In genomic region chr17:25400443-25400842, GRCm38 (mm10) we compare ENCODE assay signal across 10 mouse cellular contexts. TPM values are rescaled to one million over a fixed set of nuclear protein-coding genes. Genes with fewer than 3 reads are reported as not detected.
DNase-seq lines count a peak whose midpoint lies in the region; ATAC-seq and TF ChIP-seq lines count a peak whose summit lies in the region.
"Had no signal": no experiment of that assay in that cellular context is flagged by ENCODE, and none has a peak within 500 bp of the region (broad histone marks: within the 10 kb centered on the region; RNA-seq: fewer than 3 reads in every experiment).

No protein-coding gene starts in this region.

- H3K9ac ChIP-seq in forebrain, postnatal 0 days = no peak overlapping the region
- no peak overlapping the region for H3K9ac ChIP-seq in limb, embryonic 14.5 days (ENCODE audit: low read depth, low read length, severe bottlenecking)
- no peak overlapping the region for H3K9ac ChIP-seq in forebrain, embryonic 16.5 days (replicated peaks; ENCODE audit: low read depth, low read length)
- H3K9ac ChIP-seq: neural tube, embryonic 13.5 days had no signal

- no peak for ATAC-seq in forebrain, postnatal 0 days
- ATAC-seq in limb, embryonic 14.5 days (ENCODE audit: low FRiP score, low read depth) = no peak
- no peak for ATAC-seq in forebrain, embryonic 16.5 days

- 8% methylated on average over 7 of the region's 7 CpGs for WGBS in forebrain, embryonic 10.5 days
- WGBS in forebrain, postnatal 0 days = 18% methylated on average over 7 of the region's 7 CpGs
- WGBS in limb, embryonic 14.5 days = 3% methylated on average over 7 of the region's 7 CpGs
- 13% methylated on average over 7 of the region's 7 CpGs for WGBS in forebrain, embryonic 16.5 days

- no peak overlapping the region for H3K27ac ChIP-seq in forebrain, embryonic 10.5 days
- no peak overlapping the region for H3K27ac ChIP-seq in forebrain, postnatal 0 days (ENCODE audit: low read depth, low read length)
- H3K27ac ChIP-seq in limb, embryonic 14.5 days (replicated peaks; ENCODE audit: low read depth, low read length) = no peak overlapping the region
- no peak overlapping the region for H3K27ac ChIP-seq in forebrain, embryonic 16.5 days (ENCODE audit: low read length)
- H3K27ac ChIP-seq: neural tube, embryonic 13.5 days had no signal

- no peak for TF ChIP-seq CTCF in forebrain, postnatal 0 days (IDR thresholded peaks at IDR 0.05; ENCODE audit: low read depth)

- no peak for TF ChIP-seq POLR2A in limb, embryonic 14.5 days (IDR thresholded peaks at IDR 0.05; ENCODE audit: borderline replicate concordance, extremely low read depth, insufficient read depth, insufficient read length)

- H3K36me3 ChIP-seq in forebrain, embryonic 10.5 days (replicated peaks) = no peaks in the 10 kb centered on the region
- H3K36me3 ChIP-seq in forebrain, postnatal 0 days (ENCODE audit: insufficient read depth) = peaks cover 2% of the 10 kb centered on the region; the same call in 1 of the 2 replicates
- H3K36me3 ChIP-seq in limb, embryonic 14.5 days (ENCODE audit: control insufficient read depth, insufficient read depth, low read length) = peaks cover 18% of the 10 kb centered on the region; the same call in 1 of the 2 replicates
- no peaks in the 10 kb centered on the region for H3K36me3 ChIP-seq in forebrain, embryonic 16.5 days (ENCODE audit: control insufficient read depth, insufficient read depth)
- H3K36me3 ChIP-seq: neural tube, embryonic 13.5 days had no signal

- H3K4me1 ChIP-seq in forebrain, embryonic 10.5 days = peaks cover 66% of the 10 kb centered on the region
- peaks cover 12% of the 10 kb centered on the region for H3K4me1 ChIP-seq in forebrain, postnatal 0 days (ENCODE audit: insufficient read depth)
- peaks cover 5% of the 10 kb centered on the region for H3K4me1 ChIP-seq in limb, embryonic 14.5 days (ENCODE audit: control insufficient read depth, insufficient read depth, low read length)
- peaks cover 29% of the 10 kb centered on the region for H3K4me1 ChIP-seq in forebrain, embryonic 16.5 days (replicated peaks; ENCODE audit: control insufficient read depth, insufficient read depth, low read length)

- H3K4me3 ChIP-seq in forebrain, embryonic 10.5 days = no peak overlapping the region
- H3K4me3 ChIP-seq in forebrain, postnatal 0 days (ENCODE audit: low read depth, low read length) = no peak overlapping the region
- no peak overlapping the region for H3K4me3 ChIP-seq in limb, embryonic 14.5 days (replicated peaks; ENCODE audit: low read length)
- H3K4me3 ChIP-seq in forebrain, embryonic 16.5 days (replicated peaks; ENCODE audit: low read length) = no peak overlapping the region
- H3K4me3 ChIP-seq: layer of hippocampus, adult 2 months; neural tube, embryonic 13.5 days had no signal

- DNase-seq in forebrain, embryonic 10.5 days (ENCODE audit: extremely low spot score, low spot score) = peak; percentile 72
- DNase-seq in forebrain, postnatal 0 days = no peak
- peak; percentile 22 to 63 for DNase-seq in spleen, postnatal 10 days (ENCODE audit: low spot score in 2 of 2)
- no peak for DNase-seq in spleen, adult 12 weeks (ENCODE audit: low spot score)
- peak; percentile 59 for DNase-seq in limb, embryonic 14.5 days (ENCODE audit: low spot score)
- peak; percentile 26 to 29 for DNase-seq in thymus, postnatal 36 days
- DNase-seq in layer of hippocampus, postnatal 14 days (ENCODE audit: low spot score in 2 of 2) = no peak

- peaks cover 99% of the 10 kb centered on the region for H3K27me3 ChIP-seq in forebrain, embryonic 10.5 days (ENCODE audit: poor library complexity, severe bottlenecking)
- H3K27me3 ChIP-seq in forebrain, postnatal 0 days (ENCODE audit: insufficient read depth, low read length) = no peaks in the 10 kb centered on the region
- no peaks in the 10 kb centered on the region for H3K27me3 ChIP-seq in limb, embryonic 14.5 days (ENCODE audit: control insufficient read depth, insufficient read depth, low read length)
- H3K27me3 ChIP-seq in forebrain, embryonic 16.5 days (replicated peaks; ENCODE audit: control insufficient read depth, insufficient read depth, low read length) = peaks cover 27% of the 10 kb centered on the region

- H3K4me2 ChIP-seq in forebrain, postnatal 0 days (ENCODE audit: low read depth) = no peak overlapping the region
- no peak overlapping the region for H3K4me2 ChIP-seq in limb, embryonic 14.5 days (replicated peaks; ENCODE audit: low read depth, low read length, severe bottlenecking)
- no peak overlapping the region for H3K4me2 ChIP-seq in forebrain, embryonic 16.5 days (ENCODE audit: low read length)
- H3K4me2 ChIP-seq: neural tube, embryonic 13.5 days had no signal

- H3K9me3 ChIP-seq in forebrain, embryonic 10.5 days = no peaks in the 10 kb centered on the region
- H3K9me3 ChIP-seq in forebrain, postnatal 0 days (ENCODE audit: low read length) = no peaks in the 10 kb centered on the region
- H3K9me3 ChIP-seq in limb, embryonic 14.5 days (ENCODE audit: control insufficient read depth, low read length) = no peaks in the 10 kb centered on the region
- no peaks in the 10 kb centered on the region for H3K9me3 ChIP-seq in forebrain, embryonic 16.5 days (ENCODE audit: control insufficient read depth, low read length)
- H3K9me3 ChIP-seq: neural tube, embryonic 13.5 days had no signal

RNA-seq across cellular contexts. Expression of gene Tpsg1, which starts 31.4 kb away (rescaled TPM):
- not detected in 2 replicates for polyA plus RNA-seq in forebrain, embryonic 10.5 days (2016; fragmentation: Nextera tagmentation; extraction: Ambion mirVana)
- total RNA-seq in forebrain, postnatal 0 days (2014; rRNA removed) = not detected in 2 replicates
- 0.92 and 1.2 TPM in 2 replicates for polyA plus RNA-seq in forebrain, postnatal 0 days (2015; fragmentation: Nextera tagmentation; extraction: Ambion mirVana)
- 11.3 and 14.6 TPM in 2 replicates for polyA plus RNA-seq in limb, embryonic 14.5 days (2012; rRNA removed)
- 10.2 and 14.6 TPM in 2 replicates for polyA plus RNA-seq in limb, embryonic 14.5 days (2014; fragmentation: Nextera tagmentation; extraction: Ambion mirVana)
- polyA plus RNA-seq in forebrain, embryonic 16.5 days (2015; fragmentation: Nextera tagmentation; extraction: Ambion mirVana) = 0.36 TPM in 1 of 2 replicates, not detected in the other
- total RNA-seq in layer of hippocampus, postnatal 14 days (2021) = not detected
- total RNA-seq: layer of hippocampus, adult 2 months had no signal

RNA-seq across cellular contexts. Expression of gene Cacna1h, which starts 33.1 kb away (rescaled TPM):
- polyA plus RNA-seq in forebrain, embryonic 10.5 days (2016; fragmentation: Nextera tagmentation; extraction: Ambion mirVana) = 1.7 and 2.2 TPM in 2 replicates
- total RNA-seq in forebrain, postnatal 0 days (2014; rRNA removed) = 101 and 149 TPM in 2 replicates
- 6.2 and 8.1 TPM in 2 replicates for polyA plus RNA-seq in forebrain, postnatal 0 days (2015; fragmentation: Nextera tagmentation; extraction: Ambion mirVana)
- polyA plus RNA-seq in limb, embryonic 14.5 days (2012; rRNA removed) = 58.0 and 73.0 TPM in 2 replicates
- 6.9 TPM in 2 replicates for polyA plus RNA-seq in limb, embryonic 14.5 days (2014; fragmentation: Nextera tagmentation; extraction: Ambion mirVana)
- polyA plus RNA-seq in forebrain, embryonic 16.5 days (2015; fragmentation: Nextera tagmentation; extraction: Ambion mirVana) = 12.4 and 14.7 TPM in 2 replicates
- total RNA-seq in layer of hippocampus, postnatal 14 days (2021) = 10 to 100 TPM; 80.9 to 98.4 TPM

RNA-seq across cellular contexts. Expression of gene Tpsb2, which starts 34.3 kb away (rescaled TPM):
- polyA plus RNA-seq in forebrain, embryonic 10.5 days (2016; fragmentation: Nextera tagmentation; extraction: Ambion mirVana) = not detected in 2 replicates
- 0.33 and 1.4 TPM in 2 replicates for total RNA-seq in forebrain, postnatal 0 days (2014; rRNA removed)
- 3.8 and 4.2 TPM in 2 replicates for polyA plus RNA-seq in forebrain, postnatal 0 days (2015; fragmentation: Nextera tagmentation; extraction: Ambion mirVana)
- 31.8 and 35.9 TPM in 2 replicates for polyA plus RNA-seq in limb, embryonic 14.5 days (2012; rRNA removed)
- polyA plus RNA-seq in limb, embryonic 14.5 days (2014; fragmentation: Nextera tagmentation; extraction: Ambion mirVana) = 38.0 and 83.8 TPM in 2 replicates
- 0.39 TPM in 1 of 2 replicates, not detected in the other for polyA plus RNA-seq in forebrain, embryonic 16.5 days (2015; fragmentation: Nextera tagmentation; extraction: Ambion mirVana)
- 1 to 10 TPM in 1 of 2 experiments, under 1 TPM in 1; 0.36 to 1.8 TPM for total RNA-seq in layer of hippocampus, postnatal 14 days (2021)
- polyA plus RNA-seq: neural tube, embryonic 13.5 days had no signal

RNA-seq across cellular contexts. Expression of gene Tekt4, which starts 54.0 kb away (rescaled TPM):
- 0.18 TPM in 1 of 2 replicates, not detected in the other for polyA plus RNA-seq in forebrain, embryonic 10.5 days (2016; fragmentation: Nextera tagmentation; extraction: Ambion mirVana)
- total RNA-seq in forebrain, postnatal 0 days (2014; rRNA removed) = 3.3 and 4.8 TPM in 2 replicates
- 2.5 and 2.9 TPM in 2 replicates for polyA plus RNA-seq in forebrain, postnatal 0 days (2015; fragmentation: Nextera tagmentation; extraction: Ambion mirVana)
- 0.05 and 0.08 TPM in 2 replicates for polyA plus RNA-seq in limb, embryonic 14.5 days (2012; rRNA removed)
- polyA plus RNA-seq in limb, embryonic 14.5 days (2014; fragmentation: Nextera tagmentation; extraction: Ambion mirVana) = not detected in 2 replicates
- 0.80 and 0.88 TPM in 2 replicates for polyA plus RNA-seq in forebrain, embryonic 16.5 days (2015; fragmentation: Nextera tagmentation; extraction: Ambion mirVana)
- 1 to 10 TPM; 3.3 to 4.6 TPM for total RNA-seq in layer of hippocampus, postnatal 14 days (2021)

RNA-seq across cellular contexts. Expression of gene Tpsab1, which starts 55.1 kb away (rescaled TPM):
- polyA plus RNA-seq in forebrain, embryonic 10.5 days (2016; fragmentation: Nextera tagmentation; extraction: Ambion mirVana) = not detected in 2 replicates
- not detected in 2 replicates for total RNA-seq in forebrain, postnatal 0 days (2014; rRNA removed)
- polyA plus RNA-seq in forebrain, postnatal 0 days (2015; fragmentation: Nextera tagmentation; extraction: Ambion mirVana) = 0.13 TPM in 1 of 2 replicates, not detected in the other
- polyA plus RNA-seq in limb, embryonic 14.5 days (2012; rRNA removed) = 1.5 and 2.1 TPM in 2 replicates
- 1.2 and 2.2 TPM in 2 replicates for polyA plus RNA-seq in limb, embryonic 14.5 days (2014; fragmentation: Nextera tagmentation; extraction: Ambion mirVana)
- not detected in 2 replicates for polyA plus RNA-seq in forebrain, embryonic 16.5 days (2015; fragmentation: Nextera tagmentation; extraction: Ambion mirVana)
- total RNA-seq in layer of hippocampus, postnatal 14 days (2021) = not detected
- total RNA-seq: layer of hippocampus, adult 2 months had no signal
- polyA plus RNA-seq: neural tube, embryonic 13.5 days had no signal

Comparison
In these comparisons a context has a peak if more than half of its experiments do, and no peak if none do; other contexts are left out.
1. DNase-seq: peak in forebrain, embryonic 10.5 days (single experiment), spleen, postnatal 10 days (2 of 2), limb, embryonic 14.5 days (single experiment) and thymus, postnatal 36 days (2 of 2); none in forebrain, postnatal 0 days (single experiment), spleen, adult 12 weeks (single experiment) and layer of hippocampus, postnatal 14 days (0 of 2).